Mouse (Mus musculus): ENCODE measurements around the gene Kirrel2.
"Not testable (repeated sequence)": the region's sequence is repeated elsewhere in the genome, so short reads cannot be mapped to it uniquely, and the experiment has no call there.

GRCm38 (mm10) chr7:30501159-30501558 is 43.7 kb upstream of the Kirrel2 start:
- not testable (repeated sequence) for TF ChIP-seq CTCF (IDR thresholded peaks at IDR 0.05; ENCODE audit: control insufficient read depth, insufficient read depth, insufficient read length); CEBPB (IDR thresholded peaks at IDR 0.05; ENCODE audit: low read depth); MYOG (IDR thresholded peaks at IDR 0.05; ENCODE audit: control insufficient read depth, extremely low read depth, insufficient read length); MYOD1 (IDR thresholded peaks at IDR 0.05; ENCODE audit: control insufficient read depth, insufficient read length, low read depth); FOSL1 (IDR thresholded peaks at IDR 0.05; ENCODE audit: insufficient read depth, low read length, poor library complexity, severe bottlenecking)
